Mouse (Mus musculus) midbrain, embryonic 10.5 days (tissue): ENCODE data around the gene Nr3c2. TPM values are rescaled to one million over a fixed set of nuclear protein-coding genes. Genes with fewer than 3 reads are reported as not detected.

Experiments used
- DNase-seq: peaks from one replicate; pipeline ENCODE4 v3.0.0-alpha.2; 2017; ENCODE audit warnings: low spot score
- H3K27ac ChIP-seq: fragments of 300-500 bp; sonication (generic); replicated peaks from 2 replicates; pipeline ENCODE4 v1.5.1; 2016; ENCODE audit warnings: mild to moderate bottlenecking
- H3K27me3 ChIP-seq: fragments of 300-500 bp; sonication (generic); 2 replicates; pipeline ENCODE4 v1.6.1; 2016; ENCODE audit warnings: low read depth, mild to moderate bottlenecking; ENCODE audit not compliant: poor library complexity, severe bottlenecking
- H3K36me3 ChIP-seq: fragments of 300-500 bp; sonication (generic); 2 replicates; pipeline ENCODE4 v1.6.1; 2016; ENCODE audit warnings: mild to moderate bottlenecking, moderate library complexity
- H3K4me1 ChIP-seq: fragments of 300-500 bp; sonication (generic); 2 replicates; pipeline ENCODE4 v1.6.1; 2016
- H3K4me3 ChIP-seq: fragments of 300-500 bp; sonication (generic); 2 replicates; pipeline ENCODE4 v1.5.1; 2016; ENCODE audit warnings: mild to moderate bottlenecking, moderate library complexity
- H3K9me3 ChIP-seq: fragments of 300-500 bp; sonication (generic); replicated peaks from 2 replicates; pipeline ENCODE4 v1.6.1; 2016; ENCODE audit warnings: mild to moderate bottlenecking
- WGBS: fragments of 180-500 bp; shearing (Covaris S2); methylation state at CpG from one replicate; pipeline ENCODE4 v1.1.7; 2016; 5-methylcytosine and 5-hydroxymethylcytosine counted together
- polyA plus RNA-seq: library from polyadenylated mRNA; unstranded; fragments of >200 nt; fragmentation: Nextera tagmentation; extraction: Ambion mirVana; gene quantifications from 2 replicates; pipeline ENCODE4 v1.2.1, GENCODE M21; 2016

Gene Nr3c2
- 0.26 and 0.30 TPM in 2 replicates for polyA plus RNA-seq

DNA sequence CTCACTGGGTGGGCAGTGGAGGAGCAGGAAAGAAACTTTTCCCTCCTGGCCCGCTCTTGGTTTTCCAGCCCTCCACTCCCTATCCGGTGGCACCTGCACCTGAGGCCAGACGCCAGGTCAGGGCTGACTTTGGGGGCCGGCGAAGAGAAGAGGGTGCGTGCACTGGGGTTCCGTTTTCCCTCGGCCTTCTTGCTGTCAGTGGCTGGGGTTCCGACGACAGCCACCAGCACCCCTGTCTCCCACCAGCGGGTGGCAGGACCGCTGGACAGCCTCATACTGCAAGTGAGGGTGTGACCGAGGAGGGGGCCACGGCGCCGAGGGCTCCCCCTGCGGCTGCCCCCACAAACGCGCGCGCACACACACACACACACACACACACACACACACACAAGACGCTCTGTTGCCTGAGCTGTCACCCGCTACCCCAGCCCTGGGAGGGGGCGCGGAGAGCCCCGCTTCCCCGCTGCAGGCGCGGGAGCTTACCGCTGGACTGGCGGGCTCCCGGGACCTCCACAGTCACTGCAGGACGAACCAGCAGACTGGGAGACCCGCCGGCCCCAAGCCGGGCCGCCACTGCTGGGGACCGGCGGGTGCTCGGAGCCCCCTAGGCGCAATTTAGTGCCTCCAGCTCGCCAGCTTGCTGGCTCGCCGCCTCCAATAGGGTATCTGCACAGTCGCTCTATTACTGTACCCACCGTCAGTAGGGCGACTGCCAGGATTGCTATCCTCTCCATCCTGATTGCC is at the start of gene Nr3c2:
Gene Nr3c2 (plus strand): TSS at position 32 of the 744 bp plus-strand sequence.
- under 1% methylated on average over 33 of the region's 47 CpGs for WGBS
- peak within 1 kb of the TSS; percentile 59; the same call in 1 of the 2 replicates for H3K27ac ChIP-seq
- peak; percentile 58 for DNase-seq
- H3K36me3 ChIP-seq, result no peaks in the 10 kb centered on the region
- H3K27me3 ChIP-seq, result peaks cover 73% of the 10 kb centered on the region
- H3K9me3 ChIP-seq, result no peaks in the 10 kb centered on the region
- peak within 1 kb of the TSS; percentile 76 for H3K4me3 ChIP-seq
- peaks cover 38% of the 10 kb centered on the region for H3K4me1 ChIP-seq

DNA sequence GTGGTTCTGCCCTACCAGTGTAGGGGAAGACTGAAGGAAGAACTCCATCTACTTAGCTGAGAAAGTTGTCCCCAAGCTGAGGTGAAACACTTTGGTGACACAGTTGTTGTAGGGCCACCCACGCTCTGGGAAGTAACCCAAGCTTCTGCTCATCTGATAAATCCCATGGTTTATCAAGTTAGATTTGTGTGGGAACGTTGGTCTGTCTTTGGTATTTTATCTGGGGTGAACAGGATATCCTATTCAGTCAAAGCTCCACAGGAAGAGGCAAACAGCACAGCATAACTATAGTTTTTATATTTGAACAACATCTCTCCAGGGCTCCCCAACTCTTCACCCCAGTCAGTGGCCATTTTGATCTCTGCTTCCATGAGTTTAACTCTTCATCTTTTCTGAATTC is 40.7 kb upstream of the Nr3c2 start:
- no peak for DNase-seq
- H3K27ac ChIP-seq, result no peak overlapping the region
- no peaks in the 10 kb centered on the region for H3K27me3 ChIP-seq
- H3K4me1 ChIP-seq, result no peaks in the 10 kb centered on the region
- H3K9me3 ChIP-seq, result no peaks in the 10 kb centered on the region
- H3K36me3 ChIP-seq, result no peaks in the 10 kb centered on the region
- no peak overlapping the region for H3K4me3 ChIP-seq
- 80% methylated on average over 2 of the region's 2 CpGs for WGBS

DNA sequence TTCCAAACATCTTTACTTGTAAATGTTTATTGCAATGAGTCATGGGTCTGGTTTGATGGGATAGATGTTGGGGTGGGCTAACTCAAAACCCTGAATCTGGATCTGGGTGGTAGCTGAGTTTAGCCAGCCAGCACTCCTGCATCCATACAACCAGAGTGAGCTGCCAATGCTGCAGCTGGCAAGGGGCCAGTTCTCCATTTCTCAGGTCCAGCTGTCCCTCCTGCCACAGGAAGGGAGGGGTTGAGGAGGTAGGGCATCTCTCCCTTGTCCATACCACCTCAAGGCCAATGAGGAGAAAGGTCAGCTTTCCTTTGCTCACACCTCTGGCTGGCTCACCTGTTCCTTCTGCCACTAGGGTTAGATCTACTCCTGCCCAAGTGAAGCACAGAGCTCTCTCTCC is 39.5 kb upstream of the Nr3c2 start:
- Histone ChIP-seq H3K4me3 (no peak overlapping the region), H3K4me1 (no peaks in the 10 kb centered on the region), H3K27ac (no peak overlapping the region), H3K36me3 (no peaks in the 10 kb centered on the region), H3K27me3 (no peaks in the 10 kb centered on the region), H3K9me3 (no peaks in the 10 kb centered on the region)
- DNase-seq, result no peak

- 86% methylated on average over 1 of the region's 1 CpGs for WGBS
- Histone ChIP-seq H3K36me3 (no peaks in the 10 kb centered on the region), H3K27ac (no peak overlapping the region), H3K27me3 (no peaks in the 10 kb centered on the region), H3K4me1 (no peaks in the 10 kb centered on the region), H3K4me3 (no peak overlapping the region), H3K9me3 (no peaks in the 10 kb centered on the region)
- DNase-seq, result no peak
Observed at GRCm38 (mm10) chr8:76863066-76863465, 36.2 kb upstream of the Nr3c2 start.

GRCm38 (mm10) chr8:76876809-76877208 is 22.4 kb upstream of the Nr3c2 start:
- H3K27me3 ChIP-seq, result no peaks in the 10 kb centered on the region
- no peak overlapping the region for H3K27ac ChIP-seq
- H3K9me3 ChIP-seq, result no peaks in the 10 kb centered on the region
- H3K4me1 ChIP-seq, result no peaks in the 10 kb centered on the region
- 90% methylated on average over 2 of the region's 2 CpGs for WGBS
- no peaks in the 10 kb centered on the region for H3K36me3 ChIP-seq
- no peak for DNase-seq
- no peak overlapping the region for H3K4me3 ChIP-seq

DNA sequence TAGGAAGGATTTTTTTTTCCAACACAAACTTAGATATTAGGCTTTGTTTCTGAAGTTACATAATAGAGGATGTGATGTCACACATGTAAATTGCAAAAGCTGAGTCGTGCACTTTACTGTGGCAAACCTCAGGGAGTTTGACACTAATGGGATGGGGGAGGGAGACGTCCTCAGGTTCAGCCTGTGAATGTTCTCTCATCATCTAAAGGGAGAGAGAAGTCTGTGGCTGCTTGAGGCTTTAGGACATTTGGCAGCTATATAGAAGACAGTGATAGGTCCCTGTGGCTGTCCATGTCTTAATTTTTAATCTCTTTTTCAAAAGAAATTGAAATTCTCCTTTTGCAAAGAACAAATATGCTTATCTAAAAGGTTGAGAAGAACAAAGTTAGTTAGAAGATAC is 2.2 kb upstream of the Nr3c2 start:
- Histone ChIP-seq H3K9me3 (no peaks in the 10 kb centered on the region), H3K4me3 (no peak overlapping the region), H3K36me3 (no peaks in the 10 kb centered on the region), H3K4me1 (peaks cover 33% of the 10 kb centered on the region), H3K27me3 (peaks cover 48% of the 10 kb centered on the region), H3K27ac (no peak overlapping the region)
- 3% methylated on average over 2 of the region's 2 CpGs for WGBS
- DNase-seq, result no peak

DNA sequence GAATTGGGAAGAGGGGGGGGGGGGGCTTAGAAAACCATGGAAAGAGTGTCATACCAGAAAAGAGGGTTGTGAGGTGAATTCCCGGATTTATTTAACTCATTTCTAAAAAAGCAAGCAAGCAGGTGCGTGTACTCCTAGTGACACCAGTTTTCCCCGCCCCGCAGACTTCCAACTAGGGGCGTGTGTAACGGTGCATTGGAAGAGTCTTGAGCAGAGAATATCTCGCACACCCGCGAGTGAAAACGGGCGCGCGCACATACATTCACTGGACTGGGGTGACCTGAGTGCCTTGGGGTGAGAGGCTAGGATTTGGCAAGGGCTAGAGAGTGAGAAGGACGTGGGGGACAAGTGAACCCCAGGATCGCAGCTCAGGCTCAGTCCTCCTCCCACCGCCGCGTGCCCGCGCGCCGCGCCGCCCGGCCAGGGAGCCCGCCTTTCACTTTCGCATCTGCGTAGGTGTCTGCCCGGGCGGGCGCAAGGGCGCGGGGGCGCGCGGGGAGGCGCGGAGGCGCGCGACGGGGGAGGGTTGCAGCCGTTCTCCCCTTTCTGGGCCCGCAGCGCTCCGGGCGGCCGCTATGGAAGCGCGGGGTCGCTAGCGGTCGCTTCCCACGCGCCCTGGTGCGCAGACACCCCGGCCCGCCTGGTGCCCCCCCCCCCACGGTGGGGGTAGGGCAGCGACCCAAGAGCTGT is 376 bp upstream of the Nr3c2 start:
- Histone ChIP-seq H3K27me3 (peaks cover 65% of the 10 kb centered on the region), H3K9me3 (no peaks in the 10 kb centered on the region), H3K4me3 (peak overlapping the region; percentile 76), H3K36me3 (no peaks in the 10 kb centered on the region), H3K4me1 (peaks cover 38% of the 10 kb centered on the region), H3K27ac (peak overlapping the region; percentile 59; the same call in 1 of the 2 replicates)
- WGBS, result under 1% methylated on average over 46 of the region's 60 CpGs
- peak; percentile 65 for DNase-seq

- under 1% methylated on average over 58 of the region's 58 CpGs for WGBS
Observed at GRCm38 (mm10) chr8:76900155-76901141, 1.2 kb downstream of the Nr3c2 start.

DNA sequence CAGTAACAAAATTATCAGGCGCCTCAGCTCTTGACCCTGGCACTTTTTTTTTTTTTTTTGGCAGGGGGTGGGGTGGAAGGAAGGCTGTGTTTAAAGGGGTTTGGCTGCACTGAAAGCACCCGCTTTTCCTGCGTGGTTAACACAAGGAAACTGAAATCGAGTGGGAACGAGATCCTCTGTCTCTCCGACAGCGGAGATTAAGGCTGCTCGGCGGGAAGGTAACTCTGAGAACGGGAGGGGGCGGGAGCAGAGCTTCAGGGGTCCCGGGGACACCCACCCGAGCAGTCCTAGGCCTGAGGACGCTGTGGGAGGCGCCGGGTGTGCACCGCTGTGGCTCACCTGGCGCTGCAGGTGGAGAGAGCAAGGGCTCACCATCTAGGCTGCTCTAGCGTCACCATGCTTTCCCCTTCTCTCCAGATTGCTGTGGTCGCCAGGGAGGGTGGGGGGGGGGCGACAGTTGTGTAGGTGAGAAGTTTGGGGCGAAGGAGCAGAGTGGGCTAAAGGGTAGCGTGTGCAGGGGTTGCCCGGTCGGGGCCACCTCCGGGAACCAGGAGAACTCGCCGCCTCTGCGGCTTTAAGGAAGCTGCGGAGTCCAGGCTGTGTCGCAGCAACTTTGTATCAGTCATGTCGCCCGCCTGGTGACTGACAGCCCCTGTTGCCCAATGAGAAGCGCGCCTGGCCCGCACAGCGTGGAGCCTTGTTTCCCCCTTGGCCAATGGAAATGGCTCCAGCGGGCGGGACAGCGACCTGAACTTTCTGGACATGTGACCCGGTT is 2.4 kb downstream of the Nr3c2 start:
- Histone ChIP-seq H3K4me1 (peaks cover 38% of the 10 kb centered on the region), H3K4me3 (peak overlapping the region; percentile 76), H3K9me3 (no peaks in the 10 kb centered on the region), H3K27me3 (peaks cover 76% of the 10 kb centered on the region), H3K36me3 (no peaks in the 10 kb centered on the region), H3K27ac (peak overlapping the region; percentile 55; the same call in 1 of the 2 replicates)
- under 1% methylated on average over 40 of the region's 41 CpGs for WGBS
- DNase-seq, result peak; percentile 97

More at GRCm38 (mm10) chr8:76900155-76901141, 1.2 kb downstream of the Nr3c2 start:
- no peaks in the 10 kb centered on the region for H3K9me3 ChIP-seq
- peak overlapping the region; percentile 23; the same call in 1 of the 2 replicates for H3K27ac ChIP-seq
- peak overlapping the region; percentile 76 for H3K4me3 ChIP-seq
- DNase-seq, result peak; percentile 60
- H3K27me3 ChIP-seq, result peaks cover 76% of the 10 kb centered on the region
- H3K36me3 ChIP-seq, result no peaks in the 10 kb centered on the region
- H3K4me1 ChIP-seq, result peaks cover 38% of the 10 kb centered on the region

DNA sequence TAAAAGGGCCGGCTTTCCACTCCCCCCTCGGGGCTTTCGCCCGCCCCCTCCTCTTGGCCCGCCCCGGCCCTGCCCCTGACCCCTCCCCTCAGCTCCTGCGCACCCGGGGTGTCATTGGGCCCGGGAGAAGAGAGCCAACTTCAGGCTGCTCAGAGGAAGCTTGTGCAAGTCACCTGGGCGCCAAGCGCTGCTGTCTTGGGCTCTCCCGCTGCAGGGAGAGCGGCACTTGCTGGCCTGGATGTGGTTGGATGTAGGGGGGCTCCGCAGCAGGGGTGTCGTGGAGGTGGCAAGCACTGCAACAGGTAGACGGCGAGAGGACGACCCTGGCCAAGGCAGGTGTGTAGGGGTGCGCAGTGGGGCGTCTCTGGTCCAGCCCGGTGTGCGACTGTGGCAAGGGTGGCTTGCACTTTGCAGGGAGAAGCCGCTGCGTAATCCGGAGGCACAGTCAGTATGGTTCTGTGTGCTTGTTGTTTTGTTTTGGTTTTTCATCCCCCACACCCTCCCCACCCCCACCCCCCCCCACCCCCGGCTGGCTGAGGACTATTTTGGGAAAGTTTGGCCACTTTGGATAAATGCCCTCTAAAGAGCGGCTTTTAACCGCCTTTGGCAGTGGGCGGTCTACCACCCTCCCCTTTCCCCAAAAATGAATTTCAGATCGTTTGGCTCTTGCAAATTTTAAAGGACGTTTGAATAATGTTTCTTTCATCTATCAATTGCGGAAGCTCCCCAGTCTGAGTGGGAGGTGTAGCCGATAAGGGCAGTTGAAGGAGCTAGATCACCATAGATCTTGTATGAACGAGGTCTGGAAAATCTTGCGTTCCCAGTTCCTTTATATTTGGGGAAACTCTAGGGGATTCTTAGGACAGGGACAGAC is 3.2 kb downstream of the Nr3c2 start:
- H3K36me3 ChIP-seq, result no peaks in the 10 kb centered on the region
- WGBS, result under 1% methylated on average over 30 of the region's 35 CpGs
- DNase-seq, result no peak
- H3K4me3 ChIP-seq, result peak overlapping the region; percentile 76
- peak overlapping the region; percentile 67 for H3K27ac ChIP-seq
- no peaks in the 10 kb centered on the region for H3K9me3 ChIP-seq
- peaks cover 38% of the 10 kb centered on the region for H3K4me1 ChIP-seq
- H3K27me3 ChIP-seq, result peaks cover 71% of the 10 kb centered on the region

DNA sequence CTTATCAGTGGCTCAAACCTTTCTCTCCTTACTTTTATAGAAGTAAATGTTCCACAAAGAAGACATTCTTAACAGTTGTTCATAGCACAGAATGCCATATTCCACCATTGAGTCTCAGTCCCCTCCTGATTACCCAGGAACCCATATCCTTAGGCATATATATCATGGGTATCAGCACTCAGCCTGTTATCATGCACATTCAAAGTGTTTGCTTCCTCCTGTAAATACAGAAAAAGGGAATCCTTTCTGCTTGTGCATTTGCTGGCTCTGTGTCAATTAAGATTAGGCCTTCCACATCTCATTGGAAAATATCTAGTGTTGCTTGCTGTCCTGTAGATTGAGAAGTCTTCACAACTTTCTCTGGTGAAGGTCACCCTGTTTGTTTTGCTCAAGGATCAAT is 12.0 kb downstream of the Nr3c2 start:
- no peaks in the 10 kb centered on the region for H3K9me3 ChIP-seq
- no peaks in the 10 kb centered on the region for H3K36me3 ChIP-seq
- no peak for DNase-seq
- no peaks in the 10 kb centered on the region for H3K27me3 ChIP-seq
- H3K4me3 ChIP-seq, result no peak overlapping the region
- H3K27ac ChIP-seq, result no peak overlapping the region
- no peaks in the 10 kb centered on the region for H3K4me1 ChIP-seq
